Mouse (Mus musculus) embryonic facial prominence, embryonic 14.5 days (tissue): Measurements from ENCODE around the gene Shisa4. TPM values are rescaled to one million over a fixed set of nuclear protein-coding genes. Genes with fewer than 3 reads are reported as not detected.
A peak's percentile ranks its signal among the peaks of the same experiment; 100 is the strongest.

Experiments used
- ATAC-seq: fragments of 200-750 bp; cut with Nextera tagmentation; 2 replicates; pipeline ENCODE4 v1.8.0; 2017; ENCODE audit warnings: low read depth, moderate number of reproducible peaks, moderate TSS enrichment
- DNase-seq: peaks from one replicate; pipeline ENCODE4 v3.0.0-alpha.2; 2015; ENCODE audit warnings: low spot score
- H3K27ac ChIP-seq: fragments of 300-500 bp; sonication (generic); replicated peaks from 2 replicates; pipeline ENCODE4 v1.5.1; 2014; ENCODE audit warnings: low read depth, mild to moderate bottlenecking, low read length, moderate library complexity
- H3K27me3 ChIP-seq: fragments of 300-500 bp; sonication (generic); replicated peaks from 2 replicates; pipeline ENCODE4 v1.6.1; 2014; ENCODE audit warnings: low read length; ENCODE audit not compliant: control insufficient read depth, insufficient read depth
- H3K36me3 ChIP-seq: fragments of 300-500 bp; sonication (generic); 2 replicates; pipeline ENCODE4 v1.6.1; 2014; ENCODE audit warnings: low read length, mixed read lengths; ENCODE audit not compliant: control insufficient read depth, insufficient read depth
- H3K4me1 ChIP-seq: fragments of 300-500 bp; sonication (generic); 2 replicates; pipeline ENCODE4 v1.6.1; 2014; ENCODE audit warnings: antibody characterized with exemption, low read length; ENCODE audit not compliant: control insufficient read depth, insufficient read depth
- H3K4me2 ChIP-seq: fragments of 300-500 bp; sonication (generic); 2 replicates; pipeline ENCODE4 v1.6.1; 2014; ENCODE audit warnings: low read depth, mild to moderate bottlenecking, low read length, moderate library complexity, mixed read lengths
- H3K4me3 ChIP-seq: fragments of 300-500 bp; sonication (generic); 2 replicates; pipeline ENCODE4 v1.5.1; 2014; ENCODE audit warnings: low read depth, mild to moderate bottlenecking, low read length
- H3K9ac ChIP-seq: fragments of 300-500 bp; sonication (generic); 2 replicates; pipeline ENCODE4 v1.6.1; 2014; ENCODE audit warnings: low read depth, mild to moderate bottlenecking, low read length, moderate library complexity, mixed read lengths
- H3K9me3 ChIP-seq: fragments of 300-500 bp; sonication (generic); 2 replicates; pipeline ENCODE4 v1.6.1; 2016; ENCODE audit warnings: low read length; ENCODE audit not compliant: control insufficient read depth
- WGBS: fragments of 180-500 bp; shearing (Covaris S2); extraction: QIAGEN DNeasy Blood & Tissue Kit; methylation state at CpG from one replicate; pipeline ENCODE4 v1.1.7; 2014; 5-methylcytosine and 5-hydroxymethylcytosine counted together
- polyA plus RNA-seq: library from polyadenylated mRNA; unstranded; fragments of >200 nt; fragmentation: Nextera tagmentation; extraction: Ambion mirVana; gene quantifications from 2 replicates; pipeline ENCODE4 v1.2.1, GENCODE M21; 2014

Shisa4 gene
- polyA plus RNA-seq, 1 experiment from 2014 or later, result 25.2 TPM

- no peak overlapping the region for H3K9ac ChIP-seq
- H3K36me3 ChIP-seq, result no peaks in the 10 kb centered on the region
- DNase-seq (no peak), ATAC-seq (no peak)
- no peaks in the 10 kb centered on the region for H3K9me3 ChIP-seq
- H3K27me3 ChIP-seq, result no peaks in the 10 kb centered on the region
- H3K4me3 ChIP-seq, result no peak overlapping the region
- WGBS, result 74% methylated on average over 2 of the region's 2 CpGs
- H3K4me1 ChIP-seq, result peaks cover 5% of the 10 kb centered on the region; the same call in 1 of the 2 replicates
- no peak overlapping the region; the same call in 1 of the 2 replicates for H3K4me2 ChIP-seq
- no peak overlapping the region for H3K27ac ChIP-seq
Measured at GRCm38 (mm10) chr1:135325934-135326333, 49.1 kb downstream of the Shisa4 start.

GRCm38 (mm10) chr1:135324571-135324970, 50.5 kb downstream of the Shisa4 start, which contains the start of gene Lmod1:
Gene Lmod1, plus strand, starts transcription at chr1:135324807.
- Histone ChIP-seq H3K27me3 (no peaks in the 10 kb centered on the region), H3K36me3 (no peaks in the 10 kb centered on the region), H3K9ac (no peak within 1 kb of the TSS; the same call in 1 of the 2 replicates), H3K4me3 (peak within 1 kb of the TSS; percentile 7; the same call in 1 of the 2 replicates), H3K27ac (0 out of 2 replicates have a peak within 1 kb of the TSS, but pooled peaks have one; percentile 28), H3K9me3 (no peaks in the 10 kb centered on the region), H3K4me1 (peaks cover 5% of the 10 kb centered on the region; the same call in 1 of the 2 replicates), H3K4me2 (peak within 1 kb of the TSS; percentile 18)
- WGBS, result 12% methylated on average over 8 of the region's 8 CpGs
- peak; percentile 93 for ATAC-seq
- peak; percentile 91 for DNase-seq

GRCm38 (mm10) chr1:135323367-135323901, 51.6 kb downstream of the Shisa4 start:
- no peak overlapping the region for H3K27ac ChIP-seq

More at GRCm38 (mm10) chr1:135323367-135323901, 51.6 kb downstream of the Shisa4 start:
- 69% methylated on average over 7 of the region's 7 CpGs for WGBS
- Histone ChIP-seq H3K4me3 (no peak overlapping the region), H3K9me3 (no peaks in the 10 kb centered on the region), H3K4me1 (peaks cover 5% of the 10 kb centered on the region; the same call in 1 of the 2 replicates), H3K36me3 (no peaks in the 10 kb centered on the region), H3K4me2 (no peak overlapping the region), H3K27me3 (no peaks in the 10 kb centered on the region), H3K9ac (no peak overlapping the region)
- DNase-seq (peak; percentile 28), ATAC-seq (no peak)

Other genes with a start within 250 kb of the Shisa4 start
- gene Ptpn7, start 242.5 kb downstream of the Shisa4 start, polyA plus RNA-seq, result 2.1 and 2.7 TPM in 2 replicates
- gene Arl8a, start 228.4 kb downstream of the Shisa4 start, polyA plus RNA-seq, result 73.8 and 74.7 TPM in 2 replicates
- 0.34 and 0.47 TPM in 2 replicates for gene Gpr37l1, start 207.6 kb downstream of the Shisa4 start, polyA plus RNA-seq
- 10.0 and 13.8 TPM in 2 replicates for gene Elf3, start 116.7 kb downstream of the Shisa4 start, polyA plus RNA-seq
- gene Rnpep, start 91.2 kb downstream of the Shisa4 start, polyA plus RNA-seq, result 78.1 and 79.9 TPM in 2 replicates
- 215 and 224 TPM in 2 replicates for gene Timm17a, start 61.5 kb downstream of the Shisa4 start, polyA plus RNA-seq
- gene Lmod1, start 50.4 kb downstream of the Shisa4 start, polyA plus RNA-seq, result 1.0 and 1.4 TPM in 2 replicates
- gene Ipo9, start 55.3 kb upstream of the Shisa4 start, polyA plus RNA-seq, result 103 and 108 TPM in 2 replicates
- gene Nav1, start 232.1 kb upstream of the Shisa4 start, polyA plus RNA-seq, result 16.7 and 18.0 TPM in 2 replicates